Mouse (Mus musculus): ENCODE data around the gene Cish. TPM values are rescaled to one million over a fixed set of nuclear protein-coding genes. Genes with fewer than 3 reads are reported as not detected.

The Cish gene
- total and polyA plus RNA-seq, 2 experiments from 2014 or later: 62.6 to 149 TPM

GRCm38 (mm10) chr9:107340267-107340859, 44.5 kb downstream of the Cish start, which contains the start of gene 6430571L13Rik:
Gene 6430571L13Rik, plus strand, starts transcription at chr9:107340602.
- peak within 1 kb of the TSS; percentile 93 for H3K4me2 ChIP-seq (ENCODE audit: low read depth, low read length)
- peaks cover 6% of the 10 kb centered on the region for H3K4me1 ChIP-seq (ENCODE audit: control insufficient read depth, insufficient read depth)
- TF ChIP-seq EP300 (IDR thresholded peaks at IDR 0.05; ENCODE audit: low read depth): peak; percentile 91
- TF ChIP-seq CTCF (IDR thresholded peaks at IDR 0.05; ENCODE audit: low read depth): no peak
- 1% methylated on average over 34 of the region's 34 CpGs for WGBS
- H3K9me3 ChIP-seq (replicated peaks; ENCODE audit: control insufficient read depth, low read length): no peaks in the 10 kb centered on the region
- ATAC-seq (ENCODE audit: insufficient read depth, low read depth) (peak; percentile 89), DNase-seq (ENCODE audit: low spot score) (peak; percentile 88)
- H3K9ac ChIP-seq (replicated peaks; ENCODE audit: low read depth, low read length): peak within 1 kb of the TSS; percentile 71
- H3K4me3 ChIP-seq (ENCODE audit: low read depth, low read length): peak within 1 kb of the TSS; percentile 77
- H3K27ac ChIP-seq (ENCODE audit: low read depth): 0 out of 2 replicates have a peak within 1 kb of the TSS, but pooled peaks have one; percentile 7
- no peaks in the 10 kb centered on the region for H3K36me3 ChIP-seq (replicated peaks; ENCODE audit: control insufficient read depth, insufficient read depth, low read length)
- H3K27me3 ChIP-seq (ENCODE audit: control insufficient read depth, insufficient read depth, low read length): no peaks in the 10 kb centered on the region

- H3K9ac ChIP-seq (replicated peaks; ENCODE audit: low read depth, low read length): peak overlapping the region; percentile 71
- TF ChIP-seq CTCF (IDR thresholded peaks at IDR 0.05; ENCODE audit: low read depth) (no peak), EP300 (IDR thresholded peaks at IDR 0.05; ENCODE audit: low read depth) (no peak)
- H3K4me2 ChIP-seq (ENCODE audit: low read depth, low read length): peak overlapping the region; percentile 93
- no peak overlapping the region for H3K27ac ChIP-seq (ENCODE audit: low read depth)
- WGBS: 42% methylated on average over 12 of the region's 12 CpGs
- no peaks in the 10 kb centered on the region for H3K27me3 ChIP-seq (ENCODE audit: control insufficient read depth, insufficient read depth, low read length)
- ATAC-seq (ENCODE audit: insufficient read depth, low read depth) (no peak), DNase-seq (ENCODE audit: low spot score) (no peak)
- H3K36me3 ChIP-seq (replicated peaks; ENCODE audit: control insufficient read depth, insufficient read depth, low read length): no peaks in the 10 kb centered on the region
- H3K9me3 ChIP-seq (replicated peaks; ENCODE audit: control insufficient read depth, low read length): no peaks in the 10 kb centered on the region
- peak overlapping the region; percentile 77 for H3K4me3 ChIP-seq (ENCODE audit: low read depth, low read length)
- peaks cover 6% of the 10 kb centered on the region for H3K4me1 ChIP-seq (ENCODE audit: control insufficient read depth, insufficient read depth)
Measured at GRCm38 (mm10) chr9:107340911-107341645, 45.3 kb downstream of the Cish start.

GRCm38 (mm10) chr9:107342201-107342709, 46.4 kb downstream of the Cish start:
- DNase-seq (ENCODE audit: low spot score): no peak
- Histone ChIP-seq H3K27me3 (ENCODE audit: control insufficient read depth, insufficient read depth, low read length) (no peaks in the 10 kb centered on the region), H3K9me3 (replicated peaks; ENCODE audit: control insufficient read depth, low read length) (no peaks in the 10 kb centered on the region), H3K27ac (ENCODE audit: low read depth) (no peak overlapping the region), H3K9ac (replicated peaks; ENCODE audit: low read depth, low read length) (no peak overlapping the region), H3K4me1 (ENCODE audit: control insufficient read depth, insufficient read depth) (peaks cover 4% of the 10 kb centered on the region), H3K4me3 (ENCODE audit: low read depth, low read length) (no peak overlapping the region), H3K36me3 (replicated peaks; ENCODE audit: control insufficient read depth, insufficient read depth, low read length) (no peaks in the 10 kb centered on the region), H3K4me2 (ENCODE audit: low read depth, low read length) (no peak overlapping the region)
- TF ChIP-seq EP300 (IDR thresholded peaks at IDR 0.05; ENCODE audit: low read depth): no peak
- TF ChIP-seq CTCF (IDR thresholded peaks at IDR 0.05; ENCODE audit: low read depth): no peak
- 82% methylated on average over 11 of the region's 11 CpGs for WGBS
- ATAC-seq (ENCODE audit: insufficient read depth, low read depth): no peak

GRCm38 (mm10) chr9:107343146-107343943, 47.5 kb downstream of the Cish start:
- ATAC-seq (ENCODE audit: insufficient read depth, low read depth) (no peak), DNase-seq (ENCODE audit: low spot score) (no peak)
- no peak overlapping the region for H3K4me3 ChIP-seq (ENCODE audit: low read depth, low read length)
- no peak overlapping the region for H3K4me2 ChIP-seq (ENCODE audit: low read depth, low read length)
- no peaks in the 10 kb centered on the region for H3K27me3 ChIP-seq (ENCODE audit: control insufficient read depth, insufficient read depth, low read length)
- 59% methylated on average over 8 of the region's 8 CpGs for WGBS
- TF ChIP-seq EP300 (IDR thresholded peaks at IDR 0.05; ENCODE audit: low read depth) (no peak), CTCF (IDR thresholded peaks at IDR 0.05; ENCODE audit: low read depth) (no peak)
- H3K36me3 ChIP-seq (replicated peaks; ENCODE audit: control insufficient read depth, insufficient read depth, low read length): no peaks in the 10 kb centered on the region
- H3K4me1 ChIP-seq (ENCODE audit: control insufficient read depth, insufficient read depth): no peaks in the 10 kb centered on the region; the same call in 1 of the 2 replicates
- H3K27ac ChIP-seq (ENCODE audit: low read depth): no peak overlapping the region
- H3K9ac ChIP-seq (replicated peaks; ENCODE audit: low read depth, low read length): no peak overlapping the region
- no peaks in the 10 kb centered on the region for H3K9me3 ChIP-seq (replicated peaks; ENCODE audit: control insufficient read depth, low read length)

- 52% methylated on average over 6 of the region's 6 CpGs for WGBS
- Histone ChIP-seq H3K9me3 (replicated peaks; ENCODE audit: control insufficient read depth, low read length) (no peaks in the 10 kb centered on the region), H3K27ac (ENCODE audit: low read depth) (no peak overlapping the region), H3K36me3 (replicated peaks; ENCODE audit: control insufficient read depth, insufficient read depth, low read length) (no peaks in the 10 kb centered on the region), H3K4me1 (ENCODE audit: control insufficient read depth, insufficient read depth) (no peaks in the 10 kb centered on the region; the same call in 1 of the 2 replicates), H3K9ac (replicated peaks; ENCODE audit: low read depth, low read length) (no peak overlapping the region), H3K4me3 (ENCODE audit: low read depth, low read length) (no peak overlapping the region), H3K4me2 (ENCODE audit: low read depth, low read length) (no peak overlapping the region), H3K27me3 (ENCODE audit: control insufficient read depth, insufficient read depth, low read length) (no peaks in the 10 kb centered on the region)
- TF ChIP-seq EP300 (IDR thresholded peaks at IDR 0.05; ENCODE audit: low read depth): no peak
- no peak for TF ChIP-seq CTCF (IDR thresholded peaks at IDR 0.05; ENCODE audit: low read depth)
- DNase-seq (ENCODE audit: low spot score) (no peak), ATAC-seq (ENCODE audit: insufficient read depth, low read depth) (no peak)
Measured at GRCm38 (mm10) chr9:107344027-107344426, 48.2 kb downstream of the Cish start.
